Mouse (Mus musculus) adrenal gland (tissue): ENCODE data around the gene Rab28.

Source experiments
- intact Hi-C: fragments of 180-260 bp; cut with DNase I; formaldehyde crosslinking; loops from one replicate; pipeline ENCODE4 v1.15.1; 2025

Gene Rab28

GRCm38 (mm10) chr5:41627224-41628144, 80.5 kb downstream of the Rab28 start:
- intact Hi-C loops: no loop called here

DNA sequence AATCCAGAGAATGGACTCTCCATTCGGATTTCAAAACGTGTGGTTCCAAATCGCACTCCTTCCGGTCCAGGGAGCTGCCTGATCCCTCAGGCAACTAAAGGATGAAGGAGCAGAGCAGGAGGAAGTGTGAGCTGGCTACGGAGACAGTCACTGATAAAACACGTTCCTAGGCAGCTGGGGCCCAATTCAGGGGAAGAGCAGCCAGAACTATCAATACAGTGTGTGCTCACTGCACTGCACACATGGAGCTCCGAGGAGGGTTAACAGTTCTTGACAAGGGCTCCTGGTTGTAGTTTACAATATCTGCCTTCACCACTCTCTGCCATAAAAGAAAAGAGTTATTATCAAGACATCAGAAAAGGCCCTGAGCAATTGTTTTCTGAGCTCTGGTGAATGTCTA, 82.4 kb downstream of the Rab28 start:
- intact Hi-C loops: no loop called here

DNA sequence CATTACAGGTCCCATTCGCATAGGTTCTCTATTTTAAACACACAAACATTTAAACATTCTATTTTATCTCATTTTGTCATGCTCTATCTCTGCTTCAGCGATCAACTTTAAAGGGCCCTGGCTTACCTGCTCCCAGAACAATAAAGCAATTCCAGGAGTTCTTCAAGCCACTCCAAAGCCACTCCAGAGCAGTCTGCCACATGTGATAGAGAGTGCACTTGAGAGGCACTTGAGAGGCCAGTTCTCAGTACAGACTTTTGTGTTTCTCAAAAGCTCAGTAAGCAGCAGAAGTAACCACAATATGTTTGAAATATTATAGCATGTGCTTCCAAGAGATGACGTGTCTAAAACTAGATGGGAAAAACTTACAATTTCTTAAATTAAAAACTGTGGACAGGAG, 86.2 kb downstream of the Rab28 start:
- intact Hi-C loops: no loop called here

DNA sequence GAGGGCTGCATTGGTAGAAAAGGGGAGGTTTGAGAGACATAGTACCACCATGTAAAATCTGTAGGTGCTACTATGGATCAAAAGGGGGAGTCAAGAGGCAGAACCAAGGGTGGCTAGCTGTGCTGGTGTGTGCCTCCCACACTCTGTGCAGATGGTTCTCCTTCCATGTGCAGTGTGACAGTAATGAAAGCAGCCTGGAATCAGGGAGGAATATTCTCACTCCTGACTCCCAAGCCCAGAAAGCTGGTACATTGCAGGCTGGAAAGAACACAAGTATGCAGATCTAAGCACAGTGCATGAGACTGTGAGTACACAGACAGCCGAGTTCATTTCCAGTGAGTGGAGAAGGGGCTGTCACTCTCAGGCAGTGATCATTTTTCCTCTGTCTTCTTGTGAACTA, 89.0 kb downstream of the Rab28 start:
- intact Hi-C loops: no loop called here

- intact Hi-C loops: no loop called here
Measured at GRCm38 (mm10) chr5:41610447-41611030, 97.4 kb downstream of the Rab28 start.

- intact Hi-C loops: no loop called here
Measured at GRCm38 (mm10) chr5:41596242-41597117, 111.5 kb downstream of the Rab28 start.

- intact Hi-C loops: no loop called here
Measured at GRCm38 (mm10) chr5:41595199-41595598, 112.8 kb downstream of the Rab28 start.

DNA sequence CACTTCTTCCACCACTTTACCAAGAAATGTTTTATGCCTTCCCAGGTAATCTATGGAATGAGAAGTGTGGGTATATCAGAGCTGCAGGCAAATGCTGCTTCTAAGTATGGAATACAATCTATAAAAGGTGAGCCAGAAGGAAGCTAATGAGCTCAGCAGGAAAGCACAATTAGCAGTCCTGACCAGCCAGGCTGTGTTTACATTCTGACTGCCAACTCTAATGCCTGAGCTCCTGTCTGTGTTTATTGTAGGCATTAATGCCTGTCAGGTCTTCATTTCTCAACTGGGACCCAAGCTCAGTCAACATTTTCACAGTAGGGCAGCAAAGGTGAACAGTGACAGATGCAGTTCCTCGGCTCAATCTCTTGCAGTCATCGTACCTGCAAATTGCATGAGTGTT, 129.9 kb downstream of the Rab28 start:
- intact Hi-C loops: no loop called here
